Mouse (Mus musculus): ENCODE results near the gene Secisbp2l. TPM values are rescaled to one million over a fixed set of nuclear protein-coding genes. Genes with fewer than 3 reads are reported as not detected.
A peak's percentile ranks its signal among the peaks of the same experiment; 100 is the strongest.

Secisbp2l gene
- 10 to 100 TPM; 28.1 to 30.0 TPM for total RNA-seq (2021)

- intact Hi-C loops (cut with DNase I) = loop anchor here (2.0 to 5.0 kb wide), 2 partner anchors 76 to 370 kb away; partner anchors contain the start of genes Cops2, Dtwd1, Fam227b and Galk2
- peak; percentile 97 for DNase-seq
These were observed at the start of gene Secisbp2l for GRCm38 (mm10) chr2:125782719-125783109. Gene Secisbp2l (minus strand): TSS chr2:125782870.

- intact Hi-C loops (cut with DNase I) = loop anchor here (5.0 kb wide), 1 partner anchor 63 kb away; no protein-coding TSS in a partner anchor
These were observed 47.3 kb upstream of the Secisbp2l start for GRCm38 (mm10) chr2:125829924-125830323.

GRCm38 (mm10) chr2:125827898-125828297 lies 45.2 kb upstream of the Secisbp2l start:
- intact Hi-C loops (cut with DNase I) = no loop called here

More at GRCm38 (mm10) chr2:125829924-125830323, 47.3 kb upstream of the Secisbp2l start:
- DNase-seq = no peak

DNA sequence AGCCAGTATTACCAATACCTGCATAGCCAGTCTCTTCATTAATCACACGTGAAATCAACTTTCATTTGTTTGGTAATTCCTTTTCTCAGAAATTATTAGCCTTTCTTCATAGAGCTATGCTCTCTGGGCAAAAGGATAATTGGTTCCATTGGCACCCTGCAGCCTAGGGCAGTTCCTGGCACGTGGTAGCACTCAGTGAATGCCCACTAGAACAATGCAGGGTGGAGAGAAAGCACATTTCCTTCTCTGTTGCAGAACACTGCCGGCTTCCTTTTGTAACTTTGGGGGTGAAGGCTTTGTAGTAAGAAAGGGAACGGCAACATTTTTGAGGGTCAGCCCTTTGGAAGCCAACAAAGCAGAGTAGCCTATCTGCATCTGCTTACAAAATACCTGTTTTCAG lies 43.5 kb upstream of the Secisbp2l start:
- intact Hi-C loops (cut with DNase I) = no loop called here

More at GRCm38 (mm10) chr2:125827898-125828297, 45.2 kb upstream of the Secisbp2l start:
- DNase-seq = no peak

DNA sequence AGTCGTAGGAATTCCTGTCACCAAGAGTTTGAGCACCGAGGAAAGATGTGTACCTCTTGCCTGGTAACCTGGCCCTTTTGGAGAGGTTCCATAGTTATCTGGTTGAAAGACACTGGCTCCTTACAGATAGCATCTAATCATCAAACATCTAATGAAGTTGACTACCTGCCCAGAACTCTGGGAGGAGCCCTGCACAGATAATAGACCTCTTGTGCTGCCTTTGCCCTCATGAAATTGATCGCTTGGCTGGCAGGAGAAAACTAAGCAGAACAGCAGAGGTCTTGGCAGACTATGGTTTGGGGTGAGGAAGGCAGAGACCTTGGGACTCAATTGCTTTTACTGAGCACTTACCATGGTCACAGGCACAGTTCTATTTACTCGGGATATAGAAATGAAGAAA lies 37.7 kb upstream of the Secisbp2l start:
- DNase-seq = no peak
- intact Hi-C loops (cut with DNase I) = no loop called here

More for the DNA sequence above, 43.5 kb upstream of the Secisbp2l start:
- no peak for DNase-seq

DNA sequence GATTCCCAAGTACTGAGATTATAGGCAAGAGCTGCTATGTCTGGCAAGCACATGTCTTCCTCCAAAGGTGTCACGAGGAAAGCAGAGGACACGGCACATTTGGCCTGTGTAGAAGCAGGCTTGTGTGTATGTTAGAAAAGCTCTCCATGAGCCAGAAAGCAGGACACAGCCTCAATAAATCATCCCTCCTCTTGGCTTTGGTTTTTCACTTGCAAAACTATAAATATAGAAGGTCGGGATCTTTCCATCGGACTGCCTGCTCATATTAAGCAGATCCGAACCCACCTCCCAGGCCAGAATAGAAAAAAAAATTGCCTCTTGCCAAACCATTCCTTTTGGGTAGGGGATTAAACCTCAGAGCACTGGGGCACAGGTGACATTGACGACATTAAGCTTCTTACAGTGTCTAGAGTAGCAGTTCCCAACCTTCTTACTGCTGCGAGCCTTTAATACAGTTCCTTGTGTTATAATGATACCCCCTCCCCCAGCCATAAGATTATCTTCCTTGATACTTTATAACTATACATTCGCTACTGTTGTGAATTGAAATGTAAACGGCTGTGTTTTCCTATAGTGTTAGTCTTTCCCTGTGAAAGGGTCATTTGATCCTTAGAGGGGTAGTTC lies 31.4 kb upstream of the Secisbp2l start:
- DNase-seq = no peak
- intact Hi-C loops (cut with DNase I) = no loop called here

DNA sequence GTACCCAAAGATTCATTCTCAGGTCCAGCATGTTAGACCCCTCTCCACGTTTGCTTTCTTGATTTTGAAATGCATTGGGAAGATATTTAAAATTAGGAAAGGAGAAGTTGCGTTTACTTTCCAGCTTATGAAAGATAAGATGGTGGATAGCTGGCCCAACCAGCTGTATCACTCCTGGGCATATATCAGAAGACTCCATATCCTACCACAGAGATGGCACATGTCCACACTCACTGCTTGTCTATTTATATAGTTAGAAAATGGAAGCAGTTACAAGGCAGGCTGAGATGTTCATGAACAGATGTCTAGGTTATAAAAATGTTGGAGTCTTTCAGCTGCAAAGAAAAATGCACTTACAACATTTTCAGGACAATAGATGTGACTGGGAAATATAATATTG lies 28.7 kb upstream of the Secisbp2l start:
- DNase-seq = no peak
- intact Hi-C loops (cut with DNase I) = no loop called here

- DNase-seq = no peak
- intact Hi-C loops (cut with DNase I) = no loop called here
These were observed 26.9 kb upstream of the Secisbp2l start for GRCm38 (mm10) chr2:125809551-125809950.

- DNase-seq = no peak
- intact Hi-C loops (cut with DNase I) = no loop called here
These were observed 23.2 kb upstream of the Secisbp2l start for GRCm38 (mm10) chr2:125805826-125806225.

- intact Hi-C loops (cut with DNase I) = no loop called here
- DNase-seq = no peak
These were observed 19.3 kb upstream of the Secisbp2l start for GRCm38 (mm10) chr2:125801947-125802346.

DNA sequence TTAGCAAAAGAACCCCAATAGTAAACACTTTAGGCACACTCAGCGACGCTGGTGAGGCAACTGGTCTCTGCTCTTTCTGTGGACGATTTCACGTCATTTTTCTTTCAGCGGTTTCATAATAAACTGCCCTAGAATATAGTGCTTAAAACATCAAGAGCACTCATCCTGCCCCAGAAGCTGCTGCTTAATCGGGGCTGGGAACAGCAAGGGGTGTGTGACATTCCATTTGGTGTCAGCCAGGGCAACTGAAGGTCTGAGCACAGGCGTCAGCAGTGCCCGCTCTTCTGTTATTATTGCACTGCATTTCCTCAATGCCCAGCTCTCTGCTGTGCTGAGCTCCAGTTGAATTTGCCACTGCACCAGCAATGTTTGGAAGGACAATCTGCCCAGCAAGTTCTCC lies 18.4 kb upstream of the Secisbp2l start:
- DNase-seq = no peak
- intact Hi-C loops (cut with DNase I) = no loop called here

- intact Hi-C loops (cut with DNase I) = no loop called here
- DNase-seq = no peak
These were observed 17.8 kb upstream of the Secisbp2l start for GRCm38 (mm10) chr2:125800428-125800827.

DNA sequence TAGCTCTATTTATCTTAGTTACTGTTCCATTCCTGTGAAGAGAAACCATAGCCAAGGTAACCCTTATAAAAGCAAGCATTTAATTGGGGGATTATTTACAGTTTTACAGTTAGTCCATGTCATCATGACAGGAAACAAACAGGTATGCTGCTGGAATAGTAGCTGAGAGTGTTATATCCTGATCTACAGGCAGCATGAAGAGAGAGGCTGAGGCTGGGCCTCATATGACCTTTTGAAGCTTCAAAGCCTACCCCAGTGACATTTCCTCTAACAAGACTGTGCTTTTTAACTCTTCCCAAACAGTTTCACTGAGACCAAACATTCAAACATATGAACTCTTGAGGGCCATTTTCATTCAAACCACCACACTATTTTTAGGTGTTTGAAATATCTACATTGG lies 15.2 kb upstream of the Secisbp2l start:
- no peak for DNase-seq
- intact Hi-C loops (cut with DNase I) = no loop called here

DNA sequence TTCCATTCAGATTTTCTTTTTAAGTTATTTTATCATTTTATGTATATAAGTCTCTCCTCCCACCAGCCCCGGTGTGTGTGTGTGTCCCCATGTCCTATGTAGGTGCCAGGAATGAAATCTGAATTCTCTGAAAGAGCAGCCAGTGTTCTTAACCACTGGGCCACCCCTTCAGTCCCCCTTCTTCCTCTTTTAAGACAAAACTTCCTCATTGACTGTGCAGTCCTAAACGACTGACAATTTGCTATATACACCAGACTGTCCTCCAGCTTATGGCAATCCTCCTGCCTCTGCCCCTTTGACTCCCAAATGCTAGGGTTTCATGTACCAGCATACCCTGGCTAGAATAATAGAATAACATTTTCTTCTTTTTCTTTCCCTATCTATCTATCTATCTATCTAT lies 12.4 kb upstream of the Secisbp2l start:
- intact Hi-C loops (cut with DNase I) = no loop called here

DNA sequence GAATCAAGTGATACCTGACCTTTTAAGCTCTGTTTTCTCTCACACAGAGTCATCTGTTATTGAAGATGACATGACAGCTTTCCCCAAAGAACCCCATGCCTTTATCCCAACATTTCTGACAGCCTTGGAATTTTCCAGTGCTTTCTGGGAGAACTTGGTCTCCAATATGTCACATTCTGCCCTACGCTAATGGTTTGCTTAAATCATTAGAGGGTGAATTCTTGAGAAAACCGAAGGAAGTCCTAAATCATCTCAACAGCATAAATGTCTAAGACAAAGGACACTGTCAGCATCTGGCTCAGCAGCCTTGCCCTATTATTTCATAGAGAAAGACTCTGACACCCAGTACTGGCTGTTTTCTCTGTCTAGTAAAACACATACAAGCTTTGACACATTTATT lies 11.5 kb upstream of the Secisbp2l start:
- intact Hi-C loops (cut with DNase I) = no loop called here

More for the DNA sequence above, 12.4 kb upstream of the Secisbp2l start:
- no peak for DNase-seq

GRCm38 (mm10) chr2:125792879-125793261 lies 10.2 kb upstream of the Secisbp2l start:
- intact Hi-C loops (cut with DNase I) = no loop called here
- no peak for DNase-seq

More for the DNA sequence above, 11.5 kb upstream of the Secisbp2l start:
- DNase-seq = no peak

- intact Hi-C loops (cut with DNase I) = no loop called here
- no peak for DNase-seq
These were observed 9.6 kb upstream of the Secisbp2l start for GRCm38 (mm10) chr2:125792144-125792878.

DNA sequence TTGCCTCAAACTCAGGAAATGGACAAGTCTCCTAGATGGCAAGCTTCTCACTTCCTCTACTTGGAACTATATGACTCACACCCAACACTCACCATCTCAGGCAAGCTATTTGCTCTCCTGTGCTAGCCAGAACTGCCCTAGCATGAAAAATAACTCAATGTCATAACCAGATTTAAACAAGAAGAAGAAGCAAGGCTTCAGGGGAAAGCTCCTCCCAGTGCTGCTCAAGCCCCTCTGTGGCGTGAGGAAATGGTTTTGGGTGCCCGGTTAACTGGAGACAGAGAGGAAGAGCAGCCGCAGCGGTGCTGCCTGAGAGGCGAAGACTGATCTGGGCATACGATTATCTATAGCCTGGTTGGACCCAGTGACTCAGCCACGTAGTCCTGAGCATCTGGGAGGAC lies 8.8 kb upstream of the Secisbp2l start:
- DNase-seq = no peak

GRCm38 (mm10) chr2:125790242-125790641 lies 7.6 kb upstream of the Secisbp2l start:
- no peak for DNase-seq
- intact Hi-C loops (cut with DNase I) = no loop called here

More for the DNA sequence above, 8.8 kb upstream of the Secisbp2l start:
- intact Hi-C loops (cut with DNase I) = no loop called here

GRCm38 (mm10) chr2:125789265-125789664 lies 6.6 kb upstream of the Secisbp2l start:
- intact Hi-C loops (cut with DNase I) = no loop called here
- no peak for DNase-seq

DNA sequence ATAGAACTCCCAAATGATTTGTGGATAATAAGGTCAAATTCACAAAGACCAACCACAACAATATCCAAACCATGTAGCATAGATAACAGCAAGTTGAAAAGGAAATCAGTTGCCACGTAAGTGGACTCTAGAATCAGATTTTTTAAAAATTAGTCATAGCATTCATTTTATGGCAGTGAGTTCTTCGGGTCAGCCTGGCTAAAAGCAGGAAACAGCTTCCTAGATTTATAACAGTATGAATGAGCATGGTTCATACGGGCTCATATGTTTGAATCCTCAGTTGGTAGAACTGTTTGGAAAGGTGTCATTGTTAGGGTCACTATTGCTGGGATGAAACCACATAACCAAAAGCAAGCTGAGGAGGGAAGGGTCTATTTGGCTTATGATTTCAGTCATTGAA lies 6.1 kb upstream of the Secisbp2l start:
- DNase-seq = no peak
- intact Hi-C loops (cut with DNase I) = no loop called here

- no peak for DNase-seq
- intact Hi-C loops (cut with DNase I) = no loop called here
These were observed 5.7 kb upstream of the Secisbp2l start for GRCm38 (mm10) chr2:125788351-125788750.
